Mouse (Mus musculus) stomach, postnatal 0 days (tissue): ENCODE results near the gene Gm14548.

Source experiments
- CTCF ChIP-seq: IDR thresholded peaks from 2 replicates; pipeline ENCODE4 v1.5.1; 2016; ENCODE audit warnings: antibody characterized with exemption, low read depth, mild to moderate bottlenecking, moderate library complexity
- EP300 ChIP-seq: optimal IDR thresholded peaks from 2 replicates; pipeline ENCODE3; 2016; ENCODE audit warnings: antibody characterized with exemption

DNA sequence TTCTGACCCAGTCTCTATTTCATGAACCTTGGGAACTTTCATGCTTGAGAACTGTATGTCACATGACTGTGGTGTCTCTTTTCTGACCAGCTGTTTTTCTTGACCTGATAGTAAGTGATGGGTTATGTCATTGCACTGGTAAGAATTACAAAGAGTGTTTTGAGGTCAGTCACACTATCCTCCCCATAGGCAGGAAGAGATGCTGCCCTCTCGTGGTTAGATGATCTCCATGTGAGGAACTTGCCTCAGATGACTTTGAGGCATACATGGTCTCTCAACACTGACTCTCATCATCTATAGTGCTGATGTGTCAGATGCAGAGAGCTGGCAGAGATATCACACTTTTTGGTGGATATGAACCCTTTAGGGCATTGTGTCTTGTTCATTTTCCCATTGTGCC lies 5.8 kb upstream of the Gm14548 start:
- TF ChIP-seq CTCF (peak; percentile 52), EP300 (no peak)
